Mouse (Mus musculus): Measurements from ENCODE around the gene Tgfbrap1. TPM values are rescaled to one million over a fixed set of nuclear protein-coding genes. Genes with fewer than 3 reads are reported as not detected.

Gene Tgfbrap1
- total RNA-seq (2021) (10 to 100 TPM; 13.9 to 14.5 TPM), polyA plus RNA-seq (2012; rRNA removed) (11.2 and 15.4 TPM in 2 replicates)
- long read RNA-seq, full-length matches to known transcripts, result 9 of 15 reads
- long read RNA-seq, partial matches to known transcripts, result 2 of 15 reads
- long read RNA-seq, other reads (novel, unspliced or antisense), result 4 of 15 reads

- H3K9ac ChIP-seq (ENCODE audit: low read depth, low read length), result peak within 1 kb of the TSS; percentile 92
- peak within 1 kb of the TSS; percentile 100 for H3K27ac ChIP-seq
- peak within 1 kb of the TSS; percentile 98 for H3K4me3 ChIP-seq
- H3K79me2 ChIP-seq (replicated peaks; ENCODE audit: control insufficient read depth, insufficient read depth, low read length), result no peaks in the 10 kb centered on the region
- intact Hi-C loops (cut with DNase I), result loop anchor here (10.0 kb wide), 4 partner anchors 244 to 1006 kb away; partner anchors contain the start of genes Mrps9, Nck2, Tex30 and Tpp2
- peak; percentile 93 to 97 for DNase-seq
- H3K4me1 ChIP-seq (ENCODE audit: control insufficient read depth, insufficient read depth, low read length), result no peaks in the 10 kb centered on the region; the same call in 1 of the 2 replicates
- H3K27me3 ChIP-seq (ENCODE audit: control insufficient read depth, insufficient read depth, low read length), result no peaks in the 10 kb centered on the region
- under 1% methylated on average over 57 of the region's 57 CpGs for WGBS
- TF ChIP-seq EP300 (IDR thresholded peaks at IDR 0.05; ENCODE audit: insufficient read depth, low read depth, low read length), result peak; percentile 41; the same call in 1 of the 2 replicates
- peak; percentile 90 for TF ChIP-seq POLR2A (IDR thresholded peaks at IDR 0.05; ENCODE audit: insufficient read depth, low read depth, low read length)
- TF ChIP-seq CTCF (IDR thresholded peaks at IDR 0.05), result no peak
- H3K36me3 ChIP-seq (ENCODE audit: control insufficient read depth, insufficient read depth, low read length), result no peaks in the 10 kb centered on the region; the same call in 1 of the 2 replicates
These were observed at the start of gene Tgfbrap1, which contains the start of gene AI597479 for GRCm38 (mm10) chr1:43098031-43098984. TSS of gene Tgfbrap1 (minus strand) at chr1:43098637. TSS of gene AI597479 (plus strand) at chr1:43098710.

- Histone ChIP-seq H3K27ac (peak overlapping the region; percentile 12), H3K36me3 (ENCODE audit: control insufficient read depth, insufficient read depth, low read length) (peaks cover 56% of the 10 kb centered on the region), H3K27me3 (ENCODE audit: control insufficient read depth, insufficient read depth, low read length) (no peaks in the 10 kb centered on the region), H3K79me2 (replicated peaks; ENCODE audit: control insufficient read depth, insufficient read depth, low read length) (no peaks in the 10 kb centered on the region), H3K4me1 (ENCODE audit: control insufficient read depth, insufficient read depth, low read length) (peaks cover 7% of the 10 kb centered on the region), H3K9ac (ENCODE audit: low read depth, low read length) (0 out of 2 replicates have a peak overlapping the region, but pooled peaks have one; percentile 30), H3K4me3 (no peak overlapping the region)
- no peak for TF ChIP-seq CTCF (IDR thresholded peaks at IDR 0.05)
- TF ChIP-seq EP300 (IDR thresholded peaks at IDR 0.05; ENCODE audit: insufficient read depth, low read depth, low read length), result no peak
- TF ChIP-seq POLR2A (IDR thresholded peaks at IDR 0.05; ENCODE audit: insufficient read depth, low read depth, low read length), result 0 out of 2 replicates have a peak, but pooled peaks have one; percentile 14
- intact Hi-C loops (cut with DNase I), result no loop called here
- peak in 1 of 2 experiments; percentile 12 for DNase-seq
- 47% methylated on average over 2 of the region's 2 CpGs for WGBS
These were observed 49.0 kb upstream of the Tgfbrap1 start for GRCm38 (mm10) chr1:43147474-43147873.

GRCm38 (mm10) chr1:43145388-43145787 is 47.0 kb upstream of the Tgfbrap1 start:
- Histone ChIP-seq H3K79me2 (replicated peaks; ENCODE audit: control insufficient read depth, insufficient read depth, low read length) (no peaks in the 10 kb centered on the region), H3K4me1 (ENCODE audit: control insufficient read depth, insufficient read depth, low read length) (peaks cover 13% of the 10 kb centered on the region), H3K27ac (peak overlapping the region; percentile 23; the same call in 1 of the 2 replicates), H3K9ac (ENCODE audit: low read depth, low read length) (no peak overlapping the region), H3K36me3 (ENCODE audit: control insufficient read depth, insufficient read depth, low read length) (peaks cover 52% of the 10 kb centered on the region), H3K27me3 (ENCODE audit: control insufficient read depth, insufficient read depth, low read length) (no peaks in the 10 kb centered on the region), H3K4me3 (no peak overlapping the region)
- intact Hi-C loops (cut with DNase I), result no loop called here
- TF ChIP-seq EP300 (IDR thresholded peaks at IDR 0.05; ENCODE audit: insufficient read depth, low read depth, low read length) (peak; percentile 70; the same call in 1 of the 2 replicates), CTCF (IDR thresholded peaks at IDR 0.05) (no peak), POLR2A (IDR thresholded peaks at IDR 0.05; ENCODE audit: insufficient read depth, low read depth, low read length) (0 out of 2 replicates have a peak, but pooled peaks have one; percentile 33)
- 61% methylated on average over 6 of the region's 6 CpGs for WGBS
- peak in 1 of 2 experiments; percentile 22 for DNase-seq

GRCm38 (mm10) chr1:43144338-43144906 is 46.0 kb upstream of the Tgfbrap1 start:
- WGBS, result 73% methylated on average over 8 of the region's 8 CpGs
- no peak overlapping the region; the same call in 1 of the 2 replicates for H3K27ac ChIP-seq
- no peak; the same call in 1 of the 2 replicates for TF ChIP-seq POLR2A (IDR thresholded peaks at IDR 0.05; ENCODE audit: insufficient read depth, low read depth, low read length)
- peak; percentile 79 for TF ChIP-seq EP300 (IDR thresholded peaks at IDR 0.05; ENCODE audit: insufficient read depth, low read depth, low read length)
- intact Hi-C loops (cut with DNase I), result no loop called here
- H3K9ac ChIP-seq (ENCODE audit: low read depth, low read length), result peak overlapping the region; percentile 5
- peak in 1 of 2 experiments; percentile 19 for DNase-seq
- no peaks in the 10 kb centered on the region for H3K79me2 ChIP-seq (replicated peaks; ENCODE audit: control insufficient read depth, insufficient read depth, low read length)
- H3K4me3 ChIP-seq, result no peak overlapping the region
- peaks cover 44% of the 10 kb centered on the region for H3K36me3 ChIP-seq (ENCODE audit: control insufficient read depth, insufficient read depth, low read length)
- no peaks in the 10 kb centered on the region for H3K27me3 ChIP-seq (ENCODE audit: control insufficient read depth, insufficient read depth, low read length)
- peaks cover 13% of the 10 kb centered on the region for H3K4me1 ChIP-seq (ENCODE audit: control insufficient read depth, insufficient read depth, low read length)

GRCm38 (mm10) chr1:43143791-43144190 is 45.4 kb upstream of the Tgfbrap1 start:
- Histone ChIP-seq H3K9ac (ENCODE audit: low read depth, low read length) (no peak overlapping the region), H3K79me2 (replicated peaks; ENCODE audit: control insufficient read depth, insufficient read depth, low read length) (no peaks in the 10 kb centered on the region), H3K4me1 (ENCODE audit: control insufficient read depth, insufficient read depth, low read length) (peaks cover 13% of the 10 kb centered on the region), H3K27ac (no peak overlapping the region; the same call in 1 of the 2 replicates), H3K4me3 (no peak overlapping the region), H3K27me3 (ENCODE audit: control insufficient read depth, insufficient read depth, low read length) (no peaks in the 10 kb centered on the region), H3K36me3 (ENCODE audit: control insufficient read depth, insufficient read depth, low read length) (peaks cover 40% of the 10 kb centered on the region)
- TF ChIP-seq EP300 (IDR thresholded peaks at IDR 0.05; ENCODE audit: insufficient read depth, low read depth, low read length) (0 out of 2 replicates have a peak, but pooled peaks have one; percentile 2), CTCF (IDR thresholded peaks at IDR 0.05) (no peak), POLR2A (IDR thresholded peaks at IDR 0.05; ENCODE audit: insufficient read depth, low read depth, low read length) (0 out of 2 replicates have a peak, but pooled peaks have one; percentile 24)
- 69% methylated on average over 4 of the region's 4 CpGs for WGBS
- DNase-seq, result peak in 1 of 2 experiments; percentile 12
- intact Hi-C loops (cut with DNase I), result no loop called here
